Mouse (Mus musculus): ENCODE data around the gene Usp47. TPM values are rescaled to one million over a fixed set of nuclear protein-coding genes. Genes with fewer than 3 reads are reported as not detected.

The Usp47 gene
- total and polyA plus RNA-seq, 3 experiments: 5.2 to 64.5 (median 58.8) TPM

GRCm38 (mm10) chr7:112121866-112122500 is 98.7 kb downstream of the Usp47 start:
- DNase-seq: peak; percentile 57

GRCm38 (mm10) chr7:112123612-112124011 is 100.3 kb downstream of the Usp47 start:
- no peak for DNase-seq

- DNase-seq: peak; percentile 63
These were observed 102.4 kb downstream of the Usp47 start for GRCm38 (mm10) chr7:112125625-112126260.

DNA sequence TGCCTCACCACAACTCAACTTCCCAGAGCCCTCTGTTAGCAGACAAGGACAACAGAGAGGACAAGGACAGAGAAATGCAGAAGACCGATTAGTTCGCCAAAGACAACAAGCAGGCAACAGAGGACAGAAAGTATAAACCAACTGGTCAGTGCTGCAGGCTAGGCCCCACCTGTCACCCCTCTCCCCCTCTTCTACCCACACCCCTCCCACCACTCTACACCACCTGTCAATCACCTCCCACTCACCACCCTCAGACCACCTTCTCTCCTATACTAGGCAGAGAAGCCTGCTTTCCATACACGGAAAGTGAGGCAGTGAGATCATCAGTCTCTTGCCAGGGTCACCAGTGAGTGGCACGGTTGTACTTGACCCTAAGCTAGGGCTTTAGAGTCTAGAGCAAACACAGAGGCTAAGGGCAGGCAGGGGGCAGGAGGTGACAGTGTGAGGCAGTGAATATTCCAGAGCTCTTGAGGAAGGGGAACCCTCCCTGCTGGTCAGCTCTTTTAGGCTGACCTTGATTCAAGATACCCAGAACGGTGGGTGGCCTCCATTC is 103.9 kb downstream of the Usp47 start:
- DNase-seq: peak; percentile 74

- DNase-seq: no peak
These were observed 104.7 kb downstream of the Usp47 start for GRCm38 (mm10) chr7:112127954-112128353.

- DNase-seq: peak; percentile 45
These were observed 105.5 kb downstream of the Usp47 start for GRCm38 (mm10) chr7:112128810-112129209.

GRCm38 (mm10) chr7:112129851-112130250 is 106.5 kb downstream of the Usp47 start:
- DNase-seq: no peak

GRCm38 (mm10) chr7:112130660-112131059 is 107.4 kb downstream of the Usp47 start:
- DNase-seq: no peak

DNA sequence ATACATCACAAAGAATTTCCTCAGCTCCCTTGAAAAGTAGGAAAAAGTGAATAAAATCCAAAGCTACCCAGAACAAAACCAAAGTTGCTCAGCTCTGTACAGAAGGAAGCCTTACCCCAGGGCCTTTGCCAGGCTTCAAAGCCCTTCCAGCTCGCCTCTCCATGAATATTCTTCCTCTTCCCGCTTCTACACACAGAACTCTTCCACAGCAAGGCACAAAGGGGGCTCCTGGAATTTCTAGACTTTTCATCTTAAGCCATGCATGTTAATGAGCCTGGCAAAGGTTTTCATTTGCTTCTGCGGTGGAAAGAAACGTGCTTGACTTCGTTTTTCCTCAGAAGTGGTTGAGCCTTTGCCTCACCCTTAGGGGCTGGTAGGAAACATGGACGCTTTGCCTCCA is 108.7 kb downstream of the Usp47 start:
- no peak for DNase-seq

- no peak for DNase-seq
These were observed 110.0 kb downstream of the Usp47 start for GRCm38 (mm10) chr7:112133277-112133676.

GRCm38 (mm10) chr7:112135161-112135560 is 111.9 kb downstream of the Usp47 start:
- no peak for DNase-seq

- DNase-seq: no peak
These were observed 113.2 kb downstream of the Usp47 start for GRCm38 (mm10) chr7:112136537-112136936.

DNA sequence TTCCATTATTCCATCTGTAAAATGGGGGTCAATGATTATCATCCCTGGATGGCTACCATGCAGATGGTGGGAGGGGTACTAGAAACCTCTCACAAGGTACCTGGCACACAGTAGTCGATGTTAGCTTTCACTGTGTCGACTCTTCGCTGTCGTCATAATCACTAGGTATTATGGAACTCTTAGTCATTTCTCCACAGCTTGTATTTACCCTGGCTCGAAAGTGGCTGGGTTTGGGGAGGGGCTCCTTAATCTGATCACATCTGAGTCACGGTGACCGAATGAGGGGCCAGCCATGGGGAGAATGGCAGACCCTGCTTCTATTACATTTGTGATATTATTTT is 114.8 kb downstream of the Usp47 start:
- DNase-seq: no peak

- DNase-seq: peak; percentile 41
These were observed 115.5 kb downstream of the Usp47 start for GRCm38 (mm10) chr7:112138509-112139405.

DNA sequence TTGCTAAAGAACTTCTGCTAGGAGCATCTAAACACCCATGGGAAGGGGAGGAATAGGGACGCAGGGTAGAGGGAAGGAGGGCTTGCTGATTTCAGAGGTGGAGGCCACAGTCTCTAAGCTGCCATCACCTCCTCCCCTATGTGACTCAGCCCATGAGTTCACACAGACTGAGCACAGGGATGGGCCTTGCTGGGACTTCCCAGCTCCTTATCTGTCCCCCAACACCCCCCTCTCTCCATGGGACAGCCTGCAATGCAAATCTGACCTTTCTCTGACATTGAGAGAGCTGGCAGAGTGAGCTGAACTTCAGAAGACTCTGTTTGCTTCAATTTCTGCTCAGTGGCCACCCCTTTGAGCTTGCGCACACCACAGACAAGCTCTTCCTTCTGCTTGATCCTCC is 117.4 kb downstream of the Usp47 start:
- DNase-seq: peak; percentile 63

GRCm38 (mm10) chr7:112142616-112143015 is 119.3 kb downstream of the Usp47 start:
- DNase-seq: no peak

DNA sequence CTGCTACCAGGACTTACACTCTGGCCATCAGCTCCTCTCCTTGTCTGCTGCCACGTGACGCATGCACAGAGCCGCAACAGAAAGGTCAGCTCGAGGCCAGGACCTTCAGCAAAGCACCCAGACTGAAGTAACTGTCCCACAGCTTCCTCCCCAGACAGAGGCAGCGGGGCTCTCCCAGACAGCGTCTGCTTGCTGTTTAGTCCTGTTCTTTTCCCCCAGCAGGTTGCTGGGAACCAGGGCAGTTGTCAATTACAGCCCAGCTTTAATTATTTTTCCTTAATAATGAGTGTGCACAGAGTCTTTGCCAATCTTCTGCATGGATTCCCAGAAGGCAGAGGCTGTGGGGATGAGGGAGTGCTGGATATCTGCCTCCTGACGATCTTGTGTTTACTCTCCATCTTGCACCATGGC is 119.8 kb downstream of the Usp47 start:
- peak; percentile 85 for DNase-seq

- DNase-seq: no peak
These were observed 120.7 kb downstream of the Usp47 start for GRCm38 (mm10) chr7:112143978-112144377.

GRCm38 (mm10) chr7:112144646-112145179 is 121.4 kb downstream of the Usp47 start:
- no peak for DNase-seq

DNA sequence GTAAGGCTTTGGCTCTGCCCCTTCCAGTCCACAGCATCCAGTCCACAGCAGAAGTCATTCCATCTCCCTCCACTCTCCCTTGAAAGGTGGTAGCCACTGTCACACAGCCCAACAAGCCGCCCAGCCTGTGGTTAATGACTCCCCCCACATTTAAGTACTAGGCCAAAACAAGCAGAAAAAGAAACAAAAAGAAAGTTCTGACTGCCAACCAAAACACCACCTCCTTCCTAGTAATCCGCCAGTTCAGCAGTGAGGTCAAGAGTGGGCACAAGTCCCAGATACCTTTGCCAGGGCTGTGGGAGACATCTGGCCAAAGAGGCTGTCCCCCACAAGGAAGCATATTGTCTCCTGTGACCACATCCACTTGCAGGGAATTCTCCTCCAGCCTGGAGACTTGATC is 124.7 kb downstream of the Usp47 start:
- DNase-seq: no peak

- DNase-seq: no peak
These were observed 125.8 kb downstream of the Usp47 start for GRCm38 (mm10) chr7:112149113-112149512.

DNA sequence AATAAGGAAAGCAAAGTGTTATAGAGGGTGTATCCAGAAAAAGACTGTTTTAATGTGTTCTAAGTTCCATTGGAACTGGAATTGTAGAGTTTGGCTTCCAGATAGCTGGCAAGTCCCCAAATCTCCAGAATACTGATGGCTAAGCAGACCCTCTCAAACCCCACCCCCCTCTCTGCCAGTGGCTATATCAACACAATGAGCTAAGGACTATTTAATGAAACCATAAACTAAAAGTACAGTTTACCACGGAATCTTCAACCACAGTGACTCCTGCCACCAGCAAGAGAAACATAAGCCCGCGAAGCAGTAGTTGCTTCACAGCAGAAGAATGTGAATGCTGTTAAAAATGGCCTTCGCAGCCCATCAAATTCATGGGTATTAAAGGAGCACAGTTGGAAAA is 131.1 kb downstream of the Usp47 start:
- DNase-seq: no peak

Data from adrenal gland, adult 2 months (tissue).